Mouse (Mus musculus) C2C12 (cell line): Measurements from ENCODE around the gene Rpl34.

Experiments
- CEBPB ChIP-seq: IDR thresholded peaks from one replicate; pipeline ENCODE4 v1.6.1; 2011; ENCODE audit warnings: low read depth, mild to moderate bottlenecking, control low read depth, moderate library complexity
- CTCF ChIP-seq: IDR thresholded peaks from one replicate; pipeline ENCODE4 v1.5.1; 2011; ENCODE audit not compliant: control insufficient read depth, insufficient read depth, insufficient read length
- MAX ChIP-seq: IDR thresholded peaks from one replicate; pipeline ENCODE4 v1.6.1; 2011; ENCODE audit warnings: mild to moderate bottlenecking, control low read depth
- MYOD1 ChIP-seq: IDR thresholded peaks from one replicate; pipeline ENCODE4 v1.6.1; 2011; ENCODE audit warnings: low read depth; ENCODE audit not compliant: control insufficient read depth, insufficient read length
- MYOG ChIP-seq: IDR thresholded peaks from one replicate; pipeline ENCODE4 v1.6.1; 2011; ENCODE audit not compliant: control insufficient read depth, insufficient read length; ENCODE audit errors: extremely low read depth
- USF1 ChIP-seq: IDR thresholded peaks from one replicate; pipeline ENCODE4 v1.6.1; 2011; ENCODE audit warnings: low read depth, mild to moderate bottlenecking, control low read depth, moderate library complexity

- TF ChIP-seq CTCF, result no peak
- TF ChIP-seq USF1, result no peak
- no peak for TF ChIP-seq MYOD1
- TF ChIP-seq MAX, result no peak
- TF ChIP-seq MYOG, result no peak
- no peak for TF ChIP-seq CEBPB
Measured at GRCm38 (mm10) chr3:130683836-130684235, 46.4 kb downstream of the Rpl34 start.
